Mouse (Mus musculus): Measurements from ENCODE around the gene Olfr221. TPM values are rescaled to one million over a fixed set of nuclear protein-coding genes. Genes with fewer than 3 reads are reported as not detected.
A peak's percentile ranks its signal among the peaks of the same experiment; 100 is the strongest.

Gene Olfr221
- total and polyA plus RNA-seq, 2 experiments from 2014 or later: not detected

DNA sequence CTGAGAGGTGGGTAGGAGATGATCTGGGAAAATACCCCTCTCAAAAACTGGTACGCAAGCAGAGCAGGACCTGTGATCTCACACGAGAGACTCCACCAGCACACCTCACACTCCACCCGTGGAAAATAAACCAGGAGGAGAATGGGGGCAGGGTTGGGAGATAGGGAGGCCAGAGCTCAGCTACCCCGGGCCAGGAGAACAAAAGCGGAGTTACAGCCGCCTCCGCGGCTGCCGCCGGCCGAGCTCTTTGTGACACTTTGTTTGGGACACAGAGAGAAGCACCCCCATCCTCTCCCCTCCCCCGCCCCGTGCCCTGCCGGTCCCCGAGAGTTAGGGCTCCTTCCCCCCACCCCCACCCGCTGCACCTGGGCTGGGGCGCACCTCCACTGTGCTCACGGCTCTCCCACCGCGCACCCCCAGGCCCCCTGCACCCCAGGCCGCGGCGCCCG lies 28.5 kb downstream of the Olfr221 start:
- TF ChIP-seq CTCF (IDR thresholded peaks at IDR 0.05): no peak

DNA sequence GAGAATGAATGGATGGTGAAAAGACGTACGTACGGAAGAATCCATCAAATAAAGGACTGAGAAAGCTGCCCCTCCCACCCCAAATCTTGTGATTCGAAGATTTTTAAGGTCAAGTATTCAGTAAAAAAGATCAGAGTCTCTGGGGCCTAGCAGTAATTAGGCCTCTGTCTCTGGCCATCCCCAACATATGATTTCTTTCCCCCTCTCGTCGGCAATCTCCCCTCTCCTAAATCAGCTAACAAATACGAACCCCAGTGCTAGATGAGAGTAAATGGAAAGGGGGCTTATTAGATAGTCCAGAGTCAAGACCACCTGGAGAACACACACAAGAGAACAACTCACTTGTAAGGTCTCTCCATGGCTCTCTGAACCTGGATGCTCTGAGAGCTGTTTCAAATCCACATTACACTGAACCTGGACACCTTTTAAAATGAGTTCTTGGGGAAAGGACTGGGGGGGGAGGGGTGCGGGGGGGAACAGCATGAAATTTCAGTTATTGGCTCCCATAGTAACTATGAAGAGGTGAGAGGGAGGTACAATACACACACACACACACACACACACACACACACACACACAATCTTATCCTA lies 29.1 kb downstream of the Olfr221 start:
- no peak for ATAC-seq (ENCODE audit: low FRiP score)
- H3K4me1 ChIP-seq (ENCODE audit: insufficient read depth, low read length): peaks cover 28% of the 10 kb centered on the region; the same call in 1 of the 2 replicates
- 12% methylated on average over 8 of the region's 8 CpGs for WGBS
- peak overlapping the region; percentile 66 for H3K4me3 ChIP-seq (ENCODE audit: low read depth, low read length)
- H3K4me2 ChIP-seq (ENCODE audit: low read depth, low read length, poor library complexity, severe bottlenecking): peak overlapping the region; percentile 81
- no peaks in the 10 kb centered on the region for H3K27me3 ChIP-seq (ENCODE audit: insufficient read depth, low read length)
- H3K9ac ChIP-seq (replicated peaks; ENCODE audit: low read length, poor library complexity, severe bottlenecking): peak overlapping the region; percentile 89
- DNase-seq (ENCODE audit: low spot score): no peak
- H3K9me3 ChIP-seq (ENCODE audit: low read length): no peaks in the 10 kb centered on the region
- peak overlapping the region; percentile 92 for H3K27ac ChIP-seq (ENCODE audit: low read depth, low read length)
- no peak for TF ChIP-seq CTCF (IDR thresholded peaks at IDR 0.05)
- peaks cover 12% of the 10 kb centered on the region; the same call in 1 of the 2 replicates for H3K36me3 ChIP-seq (ENCODE audit: insufficient read depth, low read length)

More for the DNA sequence above, 28.5 kb downstream of the Olfr221 start:
- ATAC-seq (ENCODE audit: low FRiP score) (0 out of 2 replicates have a peak, but pooled peaks have one; percentile 8), DNase-seq (ENCODE audit: low spot score) (no peak)
- Histone ChIP-seq H3K36me3 (ENCODE audit: insufficient read depth, low read length) (peaks cover 6% of the 10 kb centered on the region; the same call in 1 of the 2 replicates), H3K27me3 (ENCODE audit: insufficient read depth, low read length) (no peaks in the 10 kb centered on the region), H3K9ac (replicated peaks; ENCODE audit: low read length, poor library complexity, severe bottlenecking) (peak overlapping the region; percentile 89), H3K4me2 (ENCODE audit: low read depth, low read length, poor library complexity, severe bottlenecking) (peak overlapping the region; percentile 81), H3K4me1 (ENCODE audit: insufficient read depth, low read length) (peaks cover 27% of the 10 kb centered on the region), H3K9me3 (ENCODE audit: low read length) (no peaks in the 10 kb centered on the region), H3K4me3 (ENCODE audit: low read depth, low read length) (peak overlapping the region; percentile 66), H3K27ac (ENCODE audit: low read depth, low read length) (peak overlapping the region; percentile 92)
- WGBS: 2% methylated on average over 19 of the region's 24 CpGs

DNA sequence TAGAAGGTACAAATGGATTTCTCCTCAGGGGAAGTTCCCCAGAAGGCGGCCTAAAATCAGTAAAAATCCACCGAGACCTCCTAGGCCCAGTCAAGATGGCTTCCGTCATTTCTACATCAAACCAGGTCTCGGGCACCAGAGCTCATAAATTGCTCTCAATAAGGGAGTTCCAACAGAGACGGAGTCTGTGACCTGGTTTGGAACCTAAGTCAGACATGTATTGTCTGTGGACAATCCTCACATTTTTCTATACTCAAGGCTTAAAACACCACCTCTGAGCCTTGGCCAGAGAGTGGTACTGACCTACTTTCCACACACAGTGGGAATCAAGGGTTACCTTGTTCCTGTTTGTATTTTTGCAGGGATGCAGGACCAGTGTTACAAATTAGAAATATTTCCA lies 29.7 kb downstream of the Olfr221 start:
- Histone ChIP-seq H3K27me3 (ENCODE audit: insufficient read depth, low read length) (no peaks in the 10 kb centered on the region), H3K9me3 (ENCODE audit: low read length) (no peaks in the 10 kb centered on the region), H3K4me2 (ENCODE audit: low read depth, low read length, poor library complexity, severe bottlenecking) (peak overlapping the region; percentile 81), H3K4me1 (ENCODE audit: insufficient read depth, low read length) (peaks cover 28% of the 10 kb centered on the region; the same call in 1 of the 2 replicates), H3K4me3 (ENCODE audit: low read depth, low read length) (peak overlapping the region; percentile 66; the same call in 1 of the 2 replicates), H3K36me3 (ENCODE audit: insufficient read depth, low read length) (peaks cover 13% of the 10 kb centered on the region; the same call in 1 of the 2 replicates), H3K27ac (ENCODE audit: low read depth, low read length) (peak overlapping the region; percentile 92), H3K9ac (replicated peaks; ENCODE audit: low read length, poor library complexity, severe bottlenecking) (peak overlapping the region; percentile 89; the same call in 1 of the 2 replicates)
- DNase-seq (ENCODE audit: low spot score): no peak
- no peak for ATAC-seq (ENCODE audit: low FRiP score)
- 27% methylated on average over 5 of the region's 5 CpGs for WGBS
- TF ChIP-seq CTCF (IDR thresholded peaks at IDR 0.05): no peak

GRCm38 (mm10) chr14:52012085-52012484 lies 30.2 kb downstream of the Olfr221 start:
- DNase-seq (ENCODE audit: low spot score): peak; percentile 70
- 0 out of 2 replicates have a peak overlapping the region, but pooled peaks have one; percentile 20 for H3K9ac ChIP-seq (replicated peaks; ENCODE audit: low read length, poor library complexity, severe bottlenecking)
- WGBS: 40% methylated on average over 4 of the region's 4 CpGs
- peak overlapping the region; percentile 92 for H3K27ac ChIP-seq (ENCODE audit: low read depth, low read length)
- no peaks in the 10 kb centered on the region for H3K27me3 ChIP-seq (ENCODE audit: insufficient read depth, low read length)
- peaks cover 28% of the 10 kb centered on the region; the same call in 1 of the 2 replicates for H3K4me1 ChIP-seq (ENCODE audit: insufficient read depth, low read length)
- peak overlapping the region; percentile 81 for H3K4me2 ChIP-seq (ENCODE audit: low read depth, low read length, poor library complexity, severe bottlenecking)
- no peak overlapping the region for H3K4me3 ChIP-seq (ENCODE audit: low read depth, low read length)
- H3K9me3 ChIP-seq (ENCODE audit: low read length): no peaks in the 10 kb centered on the region
- peaks cover 15% of the 10 kb centered on the region; the same call in 1 of the 2 replicates for H3K36me3 ChIP-seq (ENCODE audit: insufficient read depth, low read length)
- ATAC-seq (ENCODE audit: low FRiP score): no peak
- TF ChIP-seq CTCF (IDR thresholded peaks at IDR 0.05): no peak

DNA sequence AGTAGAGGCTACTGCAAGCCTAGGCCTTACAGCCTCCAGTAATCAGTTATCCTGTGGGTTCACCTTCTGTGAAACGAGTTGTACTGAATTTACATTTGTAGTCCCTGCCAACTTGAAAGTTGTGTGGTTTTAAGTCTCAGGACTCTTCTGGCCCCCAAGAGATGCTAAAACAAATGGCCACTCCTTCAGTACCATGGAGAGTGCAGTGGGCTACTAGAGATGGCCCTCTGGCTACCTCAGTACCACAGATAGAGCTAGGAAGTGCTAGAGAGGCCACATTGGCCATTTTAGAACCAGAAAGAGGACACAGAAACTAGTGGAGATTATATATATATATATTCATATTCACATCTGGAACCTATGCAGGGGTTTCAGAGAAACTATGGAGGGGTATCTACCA lies 30.6 kb downstream of the Olfr221 start:
- ATAC-seq (ENCODE audit: low FRiP score) (no peak), DNase-seq (ENCODE audit: low spot score) (no peak)
- Histone ChIP-seq H3K4me1 (ENCODE audit: insufficient read depth, low read length) (peaks cover 28% of the 10 kb centered on the region; the same call in 1 of the 2 replicates), H3K4me3 (ENCODE audit: low read depth, low read length) (no peak overlapping the region), H3K27me3 (ENCODE audit: insufficient read depth, low read length) (no peaks in the 10 kb centered on the region), H3K36me3 (ENCODE audit: insufficient read depth, low read length) (peaks cover 19% of the 10 kb centered on the region; the same call in 1 of the 2 replicates), H3K9ac (replicated peaks; ENCODE audit: low read length, poor library complexity, severe bottlenecking) (no peak overlapping the region), H3K27ac (ENCODE audit: low read depth, low read length) (peak overlapping the region; percentile 92), H3K9me3 (ENCODE audit: low read length) (no peaks in the 10 kb centered on the region), H3K4me2 (ENCODE audit: low read depth, low read length, poor library complexity, severe bottlenecking) (no peak overlapping the region)
- no peak for TF ChIP-seq CTCF (IDR thresholded peaks at IDR 0.05)
- 29% methylated on average over 1 of the region's 1 CpGs for WGBS
